Mouse (Mus musculus) spleen, postnatal 14 days (tissue): ENCODE results near the gene Elovl6.

Experiments used
- DNase-seq, 2 experiments: peaks; one replicate each; pipeline ENCODE4 v3.0.0; 2021 to 2022; ENCODE audit warnings: low spot score in 2 of 2

Gene Elovl6

GRCm38 (mm10) chr3:129641621-129642020 is 109.5 kb downstream of the Elovl6 start:
- DNase-seq: no peak

DNA sequence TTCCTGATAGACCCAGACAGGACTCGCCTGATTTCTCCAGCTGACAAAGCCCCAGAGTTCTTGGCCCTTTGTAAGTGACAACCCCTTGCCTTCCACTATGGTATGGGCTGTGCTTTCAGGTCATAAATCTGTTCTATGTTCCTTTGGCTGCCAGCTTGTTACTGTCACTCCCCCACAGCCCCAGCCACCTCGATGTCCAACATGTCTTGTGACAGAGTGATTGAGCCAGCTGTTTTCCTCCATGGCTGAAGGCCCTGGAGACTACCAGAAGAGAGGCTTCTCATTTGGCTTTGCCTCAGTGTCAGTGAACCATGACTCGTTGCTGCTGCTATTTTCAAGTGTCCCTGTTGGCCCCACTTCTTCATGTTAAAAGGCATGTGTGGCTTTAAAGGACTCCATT is 113.3 kb downstream of the Elovl6 start:
- no peak for DNase-seq

- no peak for DNase-seq
Observed at GRCm38 (mm10) chr3:129646781-129647180, 114.6 kb downstream of the Elovl6 start.

- no peak for DNase-seq
Observed at GRCm38 (mm10) chr3:129647312-129647711, 115.2 kb downstream of the Elovl6 start.

DNA sequence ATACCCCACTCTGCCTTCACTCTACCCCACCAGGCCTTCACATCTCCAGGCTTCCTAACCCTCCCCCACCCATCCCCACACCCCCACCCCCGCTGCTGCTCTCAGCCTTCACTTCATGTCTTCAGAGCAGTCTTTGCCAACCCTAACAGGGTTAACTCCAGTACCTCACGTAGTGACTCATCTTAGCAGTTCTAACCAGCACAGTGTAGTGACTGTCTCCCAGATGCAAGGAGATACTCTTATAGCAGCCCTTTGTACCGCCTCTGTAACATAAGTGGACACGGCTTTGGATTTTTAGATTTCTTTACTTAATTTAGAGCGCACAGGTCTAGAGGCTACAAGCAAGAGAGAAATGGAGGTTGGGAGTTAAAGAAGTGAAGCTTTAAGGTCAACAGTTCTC is 116.4 kb downstream of the Elovl6 start:
- DNase-seq: no peak

DNA sequence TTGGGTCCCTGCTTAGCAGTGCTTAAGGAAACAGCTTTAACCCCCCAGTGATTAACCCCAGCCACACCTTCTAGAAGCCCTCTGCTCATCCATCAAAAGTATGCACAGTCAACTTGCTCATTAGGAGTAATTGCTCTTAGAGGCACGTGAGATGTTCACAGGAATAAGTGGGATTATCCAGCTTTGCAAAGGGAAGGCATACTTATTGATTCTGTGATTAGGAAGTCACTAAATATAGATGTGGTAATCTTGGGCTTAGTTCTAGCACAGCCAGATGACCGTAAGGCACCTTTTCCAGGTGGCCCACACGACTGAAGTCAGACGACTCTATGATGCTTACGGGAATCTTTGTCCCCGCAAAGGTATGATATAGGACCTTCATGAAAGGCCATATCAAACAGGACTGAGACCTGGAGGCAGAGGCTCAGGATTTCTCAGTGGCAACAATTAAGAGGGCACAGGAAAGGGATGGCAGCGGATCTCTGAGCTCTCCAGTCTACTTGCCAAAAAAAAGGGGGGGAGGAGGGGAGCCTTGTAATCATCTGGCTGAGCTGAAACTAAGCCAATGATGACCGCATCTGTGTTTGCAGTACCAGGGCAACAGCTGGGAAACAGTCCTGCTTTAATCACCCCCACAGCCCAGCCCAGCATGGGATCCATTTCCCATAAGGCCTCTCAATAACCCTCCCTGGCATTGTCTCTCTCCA is 117.6 kb downstream of the Elovl6 start:
- DNase-seq: no peak

DNA sequence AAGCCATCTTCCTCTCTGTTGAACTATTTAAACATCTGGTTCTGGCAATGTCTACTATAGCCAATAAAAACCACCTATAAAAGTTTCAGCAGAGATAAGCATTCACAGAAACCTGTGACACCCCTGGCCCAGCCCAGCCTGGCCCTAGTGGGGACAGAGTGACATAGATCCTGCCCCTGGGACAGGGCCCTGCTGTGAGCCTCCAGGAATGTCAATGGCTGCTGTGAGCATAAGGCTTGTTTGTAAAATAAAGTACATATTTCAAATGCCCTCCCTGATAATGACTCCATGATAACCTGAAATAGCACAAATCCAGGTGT is 118.1 kb downstream of the Elovl6 start:
- DNase-seq: no peak

- no peak for DNase-seq
Observed at GRCm38 (mm10) chr3:129650931-129651330, 118.8 kb downstream of the Elovl6 start.

DNA sequence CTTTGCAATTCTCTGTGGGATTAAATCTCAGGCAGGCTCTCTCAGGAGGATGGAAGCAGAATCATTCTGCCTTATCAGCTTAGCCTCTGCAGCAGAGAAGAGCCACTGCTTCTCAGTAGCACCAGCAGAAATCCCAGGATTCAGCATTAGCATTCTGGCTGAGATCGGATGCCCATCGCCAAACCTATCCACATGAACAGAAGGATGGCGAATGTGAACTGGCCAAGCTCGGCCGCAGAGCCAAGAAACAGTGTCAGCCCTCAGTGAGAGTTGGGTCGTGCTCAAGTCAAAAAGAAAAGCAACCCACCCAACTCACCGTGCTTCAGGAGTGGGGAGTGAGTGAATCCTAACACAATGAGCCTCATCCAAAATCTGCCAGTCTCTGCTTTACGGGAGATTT is 119.6 kb downstream of the Elovl6 start:
- DNase-seq: no peak

DNA sequence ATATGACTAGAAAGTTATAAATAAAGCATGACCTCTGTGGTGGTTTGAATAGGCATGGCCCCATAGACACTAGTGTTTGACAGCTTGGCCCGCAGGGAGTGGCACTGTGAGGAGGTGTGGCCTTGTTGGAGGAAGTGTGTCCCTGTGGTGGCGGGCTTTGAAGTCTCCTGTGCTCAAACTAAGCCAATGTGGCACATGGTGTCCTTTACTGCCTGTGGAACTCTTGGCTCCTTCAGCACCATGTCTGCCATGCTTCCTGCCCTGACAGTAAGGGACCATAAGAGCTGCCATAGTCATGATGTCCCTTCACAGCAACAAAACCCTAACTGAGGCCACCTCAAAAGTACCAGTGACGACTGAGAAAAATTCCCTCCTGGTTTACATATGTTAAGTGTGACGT is 120.3 kb downstream of the Elovl6 start:
- no peak for DNase-seq

- DNase-seq: no peak
Observed at GRCm38 (mm10) chr3:129656540-129656939, 124.4 kb downstream of the Elovl6 start.

DNA sequence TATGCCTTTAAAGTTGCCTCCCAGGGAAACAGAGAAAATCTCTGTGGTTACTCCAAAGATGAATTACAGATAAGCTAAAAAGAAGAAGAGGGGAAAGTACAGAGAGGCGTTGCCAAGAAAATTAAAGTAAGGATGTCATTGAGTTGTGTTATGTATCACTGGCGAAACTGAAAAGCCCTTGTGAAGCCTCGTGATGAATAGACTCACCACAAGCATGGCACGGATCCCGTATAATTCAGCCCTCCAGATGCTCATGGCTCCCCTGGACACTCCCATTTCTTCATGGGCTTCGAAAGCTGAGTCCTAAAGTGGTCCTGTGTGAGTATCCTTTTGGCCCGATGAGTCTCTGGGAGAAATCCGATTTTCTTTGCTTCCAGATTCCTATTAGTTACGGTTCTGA is 125.1 kb downstream of the Elovl6 start:
- no peak for DNase-seq

GRCm38 (mm10) chr3:129657775-129658174 is 125.6 kb downstream of the Elovl6 start:
- DNase-seq: no peak

GRCm38 (mm10) chr3:129658776-129659175 is 126.6 kb downstream of the Elovl6 start:
- DNase-seq: peak in 1 of 2 experiments; percentile 10

GRCm38 (mm10) chr3:129663906-129664305 is 131.8 kb downstream of the Elovl6 start:
- DNase-seq: no peak

- DNase-seq: no peak
Observed at GRCm38 (mm10) chr3:129675923-129676322, 143.8 kb downstream of the Elovl6 start.

GRCm38 (mm10) chr3:129680258-129680657 is 148.1 kb downstream of the Elovl6 start:
- no peak for DNase-seq

DNA sequence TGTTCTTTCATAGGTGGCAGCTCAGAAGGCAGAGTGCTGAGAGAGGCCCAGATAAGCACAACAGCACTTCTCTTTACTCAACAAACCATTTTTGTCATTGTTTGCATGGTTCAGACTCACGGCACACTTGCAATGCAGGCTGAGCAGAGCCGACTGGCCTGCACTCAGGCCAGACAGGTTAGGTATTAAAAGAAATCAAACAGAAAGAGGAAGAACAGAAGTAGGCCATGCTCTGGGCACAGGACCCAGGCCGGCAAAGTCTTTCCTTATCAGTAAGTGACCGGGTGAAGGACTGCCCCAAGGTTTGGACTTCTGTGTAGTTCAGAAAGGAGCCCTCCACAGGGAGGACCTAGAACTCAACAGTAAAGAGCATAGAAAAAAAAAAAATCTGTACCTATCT is 149.7 kb downstream of the Elovl6 start:
- DNase-seq: no peak

DNA sequence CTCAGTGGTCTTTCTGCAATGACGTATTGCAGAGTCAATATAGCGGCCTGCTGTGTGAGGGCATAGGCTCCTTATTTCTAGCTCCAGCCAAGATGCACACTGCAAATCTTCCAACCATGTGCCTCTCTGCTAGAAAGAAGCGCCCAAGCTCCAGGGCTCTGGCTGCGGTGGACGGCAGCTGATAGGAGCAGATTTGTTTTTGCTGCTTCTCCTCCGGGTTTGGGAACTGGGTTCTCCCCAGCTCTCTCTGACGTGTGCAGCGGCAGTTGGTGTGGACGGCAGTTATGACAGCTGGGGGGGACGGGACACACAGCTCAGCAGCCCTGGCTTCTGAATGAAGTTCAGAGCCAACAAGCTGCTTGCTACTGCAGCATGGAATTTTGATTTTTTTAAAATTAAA is 150.2 kb downstream of the Elovl6 start:
- no peak for DNase-seq

GRCm38 (mm10) chr3:129683060-129683679 is 151.0 kb downstream of the Elovl6 start:
- peak in 1 of 2 experiments; percentile 18 for DNase-seq

DNA sequence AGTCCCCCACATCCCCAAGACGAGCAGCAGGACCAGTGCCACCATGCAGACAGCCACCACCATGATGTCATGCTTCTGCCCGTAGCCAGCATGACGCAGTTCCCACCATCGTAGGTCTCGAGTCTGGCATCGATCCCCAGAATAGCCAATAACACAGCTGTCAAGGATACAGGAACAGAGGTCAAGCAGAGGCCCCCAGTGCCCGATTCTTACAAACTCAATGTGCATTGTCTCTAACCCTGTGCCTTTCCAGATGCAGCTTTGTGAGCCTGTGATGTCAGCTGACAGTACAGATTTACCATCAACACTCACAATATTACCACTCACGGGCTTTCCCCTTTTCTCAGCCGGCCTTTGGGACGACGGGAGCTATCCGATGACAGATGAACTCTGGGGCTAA is 154.0 kb downstream of the Elovl6 start:
- DNase-seq: no peak

DNA sequence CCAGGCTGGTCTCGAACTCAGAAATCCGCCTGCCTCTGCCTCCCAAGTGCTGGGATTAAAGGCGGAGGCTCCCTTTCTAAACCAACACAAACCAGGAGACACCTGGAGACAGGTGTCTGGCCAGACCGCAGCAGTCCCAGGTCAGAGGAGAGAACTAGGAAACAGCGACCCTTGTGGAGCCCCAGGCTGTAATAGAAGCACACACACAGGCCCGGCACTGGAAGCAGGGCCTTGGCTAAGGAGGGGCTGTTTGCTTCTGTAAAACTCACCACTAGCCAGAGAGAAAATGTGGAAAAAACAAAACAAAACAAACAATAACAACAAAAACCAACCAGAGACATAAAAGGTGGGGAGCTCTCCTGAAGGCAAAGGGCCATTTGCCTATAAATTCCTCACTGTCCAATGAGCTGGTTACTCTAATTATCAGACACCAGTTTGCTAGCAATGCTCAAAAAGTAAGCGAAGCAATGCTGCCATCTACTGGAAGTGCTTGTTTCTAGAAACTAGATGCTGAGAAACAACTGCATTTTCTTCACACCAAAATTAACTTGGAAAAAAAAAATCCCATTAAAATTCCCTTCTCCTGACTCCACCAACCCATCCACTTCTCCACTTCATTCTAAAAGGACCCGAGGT is 154.7 kb downstream of the Elovl6 start:
- DNase-seq: peak in 1 of 2 experiments; percentile 35

- no peak for DNase-seq
Observed at GRCm38 (mm10) chr3:129687429-129687828, 155.3 kb downstream of the Elovl6 start.
